Mouse (Mus musculus): ENCODE measurements around the gene Amz1.

DNA sequence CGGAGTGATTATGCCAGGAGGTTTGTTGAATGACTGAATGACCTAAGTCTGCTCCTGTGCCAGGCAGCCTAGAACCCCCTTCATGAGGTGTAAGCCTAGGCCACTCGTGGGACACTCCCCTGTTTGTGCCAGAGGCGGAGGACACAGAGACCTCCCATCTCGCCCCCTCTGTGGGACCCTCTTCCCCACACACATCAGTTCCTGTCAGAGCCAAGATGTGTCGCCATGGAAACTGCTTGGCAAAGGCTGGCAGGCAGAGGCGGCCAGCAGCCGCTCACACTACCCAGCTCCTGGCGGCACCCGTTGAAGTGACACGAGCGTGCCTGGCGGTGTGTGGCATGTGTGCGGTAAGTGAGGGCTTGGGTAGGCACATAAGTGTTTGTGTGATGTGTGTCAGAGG, at the start of gene Amz1:
- TF ChIP-seq ZNF384 (IDR thresholded peaks at IDR 0.05; ENCODE audit: low read depth, low read length) (no peak), MAFK (IDR thresholded peaks at IDR 0.05; ENCODE audit: insufficient read depth, low read depth, low read length) (no peak)

Measured in ES-E14 (cell line).